Mouse (Mus musculus) lung, postnatal 0 days (tissue): ENCODE results near the gene Boll.

Experiments used
- CTCF ChIP-seq: IDR thresholded peaks from 2 replicates; pipeline ENCODE4 v1.5.1; 2016; ENCODE audit warnings: antibody characterized with exemption, mild to moderate bottlenecking
- EP300 ChIP-seq: IDR thresholded peaks from 2 replicates; pipeline ENCODE4 v1.6.1; 2016; ENCODE audit warnings: antibody characterized with exemption, mild to moderate bottlenecking, control low read depth

DNA sequence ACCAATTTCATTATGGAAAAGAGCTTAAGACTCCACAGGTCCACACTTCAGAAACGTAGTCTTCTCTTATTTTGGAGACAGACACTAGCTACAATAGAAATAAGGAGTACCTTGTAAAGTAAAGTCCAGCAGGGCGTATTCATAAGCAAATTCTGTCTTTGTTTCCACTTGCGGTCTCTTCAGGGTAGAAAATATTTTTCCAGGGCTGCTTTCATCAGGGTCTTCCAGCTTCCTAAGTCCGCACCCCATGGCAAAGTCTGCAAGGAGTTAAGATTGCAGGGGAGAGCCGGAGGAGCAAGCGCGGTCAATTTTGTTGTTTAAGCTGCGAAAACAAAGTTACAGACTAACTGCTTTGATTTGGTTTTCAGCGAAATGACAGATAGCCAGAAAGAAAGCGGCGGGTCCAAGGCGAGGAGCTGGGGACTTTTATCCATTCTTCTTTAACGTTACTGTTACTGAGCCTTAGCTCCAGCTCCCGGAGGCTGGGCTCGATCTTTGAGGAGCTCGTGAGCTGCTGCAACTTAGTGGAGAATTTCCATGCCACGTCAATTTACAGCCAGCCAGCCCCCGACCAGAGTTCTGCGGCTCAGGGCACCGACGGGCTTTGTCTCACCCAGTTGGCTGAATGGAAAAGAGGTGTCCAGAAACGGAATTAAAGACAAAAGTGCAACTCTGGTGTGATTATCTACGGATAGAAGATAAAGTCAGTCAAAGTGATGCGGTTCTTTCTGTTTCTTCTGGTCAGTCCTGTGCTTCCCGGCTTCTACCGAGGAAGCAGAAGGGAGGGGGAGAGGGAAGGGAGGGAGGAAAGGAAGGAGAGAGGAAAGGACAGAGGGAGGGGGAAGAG is 137.0 kb downstream of the Boll start, which contains the start of gene Rftn2:
- TF ChIP-seq CTCF (no peak), EP300 (no peak)
